Mouse (Mus musculus) liver, postnatal 0 days (tissue): ENCODE results near the gene Pgc.

ENCODE experiments used
- CTCF ChIP-seq: sonication (generic); IDR thresholded peaks from 2 replicates; pipeline ENCODE4 v1.5.1; 2016; ENCODE audit warnings: antibody characterized with exemption, low read depth
- EP300 ChIP-seq: IDR thresholded peaks from 2 replicates; pipeline ENCODE4 v1.6.1; 2016; ENCODE audit warnings: antibody characterized with exemption, low read depth, mild to moderate bottlenecking

GRCm38 (mm10) chr17:47768707-47769276, 42.1 kb downstream of the Pgc start:
- TF ChIP-seq EP300, result no peak
- TF ChIP-seq CTCF, result peak; percentile 66
